ENCODE assay signal across 8 mouse cellular contexts in the genomic region with DNA sequence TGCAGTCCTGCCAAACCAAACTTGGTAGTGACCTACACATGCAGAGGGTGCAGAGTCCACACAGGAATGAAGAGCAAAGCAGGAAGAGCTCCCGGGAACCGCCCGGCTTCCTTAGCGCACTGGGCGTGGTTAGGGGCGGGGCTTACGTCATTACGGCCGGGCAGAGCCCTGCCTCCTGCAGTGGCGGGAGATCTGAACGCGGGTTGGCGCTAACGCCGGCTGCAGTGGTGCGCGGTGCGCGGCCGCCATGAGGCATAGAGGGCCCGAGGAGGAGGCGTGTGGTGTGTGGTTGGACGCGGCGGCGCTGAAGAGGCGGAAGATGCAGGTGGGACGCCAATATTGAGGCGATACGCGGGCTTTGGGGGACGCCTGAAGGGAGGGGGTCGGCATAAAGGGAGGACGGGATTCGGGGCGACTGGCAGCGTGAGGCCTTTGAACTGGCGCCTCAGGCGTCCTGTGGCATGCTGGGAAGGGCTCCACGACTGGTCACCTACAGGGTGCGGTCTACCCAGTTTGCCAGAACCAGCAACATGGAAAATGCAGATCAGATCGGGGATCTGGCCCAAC. TPM values are rescaled to one million over a fixed set of nuclear protein-coding genes. Genes with fewer than 3 reads are reported as not detected.
DNase-seq lines count a peak whose midpoint lies in the region; ATAC-seq and TF ChIP-seq lines count a peak whose summit lies in the region.

A gene (plus strand): TSS at position 155 of the 567 bp plus-strand sequence.

- H3K36me3 ChIP-seq in ES-E14 (ENCODE audit: control insufficient read depth, insufficient read depth, low read length, poor library complexity, severe bottlenecking), result peaks cover 6% of the 10 kb centered on the region; the same call in 1 of the 2 replicates
- no peaks in the 10 kb centered on the region for H3K36me3 ChIP-seq in forebrain, embryonic 14.5 days (ENCODE audit: control insufficient read depth, insufficient read depth, low read length)
- H3K36me3 ChIP-seq in lung, embryonic 14.5 days (ENCODE audit: insufficient read depth), result peaks cover 4% of the 10 kb centered on the region; the same call in 1 of the 2 replicates

- no peaks in the 10 kb centered on the region for H3K9me3 ChIP-seq in ES-E14 (ENCODE audit: control insufficient read depth, insufficient read depth, low read depth, low read length)
- H3K9me3 ChIP-seq in forebrain, embryonic 14.5 days (replicated peaks; ENCODE audit: control insufficient read depth, low read length), result no peaks in the 10 kb centered on the region
- no peaks in the 10 kb centered on the region for H3K9me3 ChIP-seq in lung, embryonic 14.5 days (ENCODE audit: low read depth, low read length)

- under 1% methylated on average over 42 of the region's 42 CpGs for WGBS in forebrain, embryonic 14.5 days
- WGBS in lung, embryonic 14.5 days, result under 1% methylated on average over 42 of the region's 42 CpGs

- in situ Hi-C loops in ES-E14 (cut with MboI; ENCODE audit: low sequenced_read_pairs in 2 of 2, unreplicated experiment in 2 of 2), result no loop called here

- H3K4me3 ChIP-seq in ES-E14 (ENCODE audit: insufficient read depth in 1 of 2, low read depth in 1 of 2, low read length in 2 of 2, poor library complexity in 1 of 2, severe bottlenecking in 1 of 2), result peak within 1 kb of the TSS; percentile 67 to 87
- H3K4me3 ChIP-seq in forebrain, embryonic 14.5 days (ENCODE audit: low read depth, low read length), result peak within 1 kb of the TSS; percentile 50
- H3K4me3 ChIP-seq in lung, embryonic 14.5 days (ENCODE audit: low read depth, low read length), result peak within 1 kb of the TSS; percentile 67

- ATAC-seq in forebrain, embryonic 14.5 days, result peak; percentile 97
- ATAC-seq in lung, embryonic 14.5 days (ENCODE audit: insufficient read depth), result peak; percentile 96
- ATAC-seq in neutrophil, adult 5-6 weeks (ENCODE audit: extremely low read depth, insufficient number of reproducible peaks, low FRiP score, poor library complexity, severe bottlenecking), result peak; percentile 80

- no peaks in the 10 kb centered on the region for H3K27me3 ChIP-seq in forebrain, embryonic 14.5 days (replicated peaks; ENCODE audit: control insufficient read depth, insufficient read depth, low read length)
- H3K27me3 ChIP-seq in lung, embryonic 14.5 days (ENCODE audit: insufficient read depth, low read length), result no peaks in the 10 kb centered on the region

- H3K27ac ChIP-seq in ES-E14 (ENCODE audit: insufficient read depth, low read depth, low read length, poor library complexity, severe bottlenecking), result peak within 1 kb of the TSS; percentile 60
- no peak within 1 kb of the TSS for H3K27ac ChIP-seq in forebrain, embryonic 14.5 days (ENCODE audit: low read depth, low read length)
- H3K27ac ChIP-seq in lung, embryonic 14.5 days (ENCODE audit: low read depth), result peak within 1 kb of the TSS; percentile 46; the same call in 1 of the 2 replicates

- TF ChIP-seq CTCF in lung, embryonic 14.5 days (IDR thresholded peaks at IDR 0.05; ENCODE audit: low read depth), result 0 out of 2 replicates have a peak, but pooled peaks have one; percentile 2

- peaks cover 4 to 13% of the 10 kb centered on the region in 2 experiments for H3K4me1 ChIP-seq in ES-E14 (ENCODE audit: control insufficient read depth in 2 of 2, insufficient read depth in 2 of 2, low read length in 2 of 2, poor library complexity in 1 of 2)
- H3K4me1 ChIP-seq in forebrain, embryonic 14.5 days (ENCODE audit: control insufficient read depth, insufficient read depth, low read length), result peaks cover 8% of the 10 kb centered on the region
- peaks cover 6% of the 10 kb centered on the region; the same call in 1 of the 2 replicates for H3K4me1 ChIP-seq in lung, embryonic 14.5 days (ENCODE audit: insufficient read depth)

- intact Hi-C loops in heart, postnatal 25 days (cut with DNase I), result no loop called here

- DNase-seq in ES-E14 (ENCODE audit: low read depth, low spot score), result peak; percentile 89
- DNase-seq in cerebellum, adult 11 months, result peak; percentile 81
- DNase-seq in forebrain, embryonic 14.5 days (ENCODE audit: low spot score), result peak; percentile 97
- DNase-seq in heart, postnatal 25 days (ENCODE audit: low spot score), result peak; percentile 72
- DNase-seq in layer of hippocampus, adult 18-20 months (ENCODE audit: low spot score in 2 of 2), result peak; percentile 67 to 81
- peak; percentile 99 for DNase-seq in lung, embryonic 14.5 days
- peak; percentile 92 for DNase-seq in testis, postnatal 14 days (ENCODE audit: low spot score)

- H3K4me2 ChIP-seq in forebrain, embryonic 14.5 days (ENCODE audit: low read length), result peak within 1 kb of the TSS; percentile 83
- H3K4me2 ChIP-seq in lung, embryonic 14.5 days, result peak within 1 kb of the TSS; percentile 89

- peak within 1 kb of the TSS; percentile 80 for H3K9ac ChIP-seq in ES-E14 (ENCODE audit: insufficient read depth, low read depth, low read length, poor library complexity, severe bottlenecking)
- H3K9ac ChIP-seq in forebrain, embryonic 14.5 days (ENCODE audit: low read length), result peak within 1 kb of the TSS; percentile 58
- H3K9ac ChIP-seq in lung, embryonic 14.5 days, result peak within 1 kb of the TSS; percentile 71

TF ChIP-seq in ES-E14, 5 proteins besides CTCF, POLR2A, EP300 and RAD21:
- TF ChIP-seq MAFK (IDR thresholded peaks at IDR 0.05; ENCODE audit: insufficient read depth, low read depth, low read length), result no peak
- 0 out of 2 replicates have a peak, but pooled peaks have one; percentile 66 for TF ChIP-seq HCFC1 (IDR thresholded peaks at IDR 0.05; ENCODE audit: borderline replicate concordance, insufficient read depth, low read length)
- no peak for TF ChIP-seq ZNF384 (IDR thresholded peaks at IDR 0.05; ENCODE audit: low read depth, low read length)
- TF ChIP-seq ZC3H11A (IDR thresholded peaks at IDR 0.05; ENCODE audit: borderline replicate concordance, low read depth, low read length), result no peak
- no peak for TF ChIP-seq CHD2 (IDR thresholded peaks at IDR 0.05; ENCODE audit: low read depth, low read length)

RNA-seq across cellular contexts. Expression of the gene that starts here (rescaled TPM):
- total RNA-seq in ES-E14 (2012; rRNA removed), result 13.7 and 18.3 TPM in 2 replicates
- 2.2 and 3.3 TPM in 2 replicates for polyA plus RNA-seq in forebrain, embryonic 14.5 days (2014; fragmentation: Nextera tagmentation; extraction: Ambion mirVana)
- total RNA-seq in heart, postnatal 25 days (2021), result under 1 TPM; 0.34 to 0.47 TPM
- under 1 TPM; 0.36 to 0.57 TPM for total RNA-seq in layer of hippocampus, adult 18-20 months (2021)
- polyA plus RNA-seq in lung, embryonic 14.5 days (2014; fragmentation: Nextera tagmentation; extraction: Ambion mirVana), result 9.6 and 10.7 TPM in 2 replicates
- total RNA-seq in neutrophil, adult 5-6 weeks (2017), result not detected in 2 replicates

Comparison
In these comparisons a context has a peak if more than half of its experiments do, and no peak if none do; other contexts are left out.
1. Peak in DNase-seq in heart, postnatal 25 days; RNA of the gene not detected or under 1 TPM.
2. Peak in DNase-seq in layer of hippocampus, adult 18-20 months; RNA of the gene not detected or under 1 TPM.
3. Peak in ATAC-seq in neutrophil, adult 5-6 weeks; RNA of the gene not detected or under 1 TPM.